16 mouse cellular contexts compared by ENCODE assay signal in the genomic region with DNA sequence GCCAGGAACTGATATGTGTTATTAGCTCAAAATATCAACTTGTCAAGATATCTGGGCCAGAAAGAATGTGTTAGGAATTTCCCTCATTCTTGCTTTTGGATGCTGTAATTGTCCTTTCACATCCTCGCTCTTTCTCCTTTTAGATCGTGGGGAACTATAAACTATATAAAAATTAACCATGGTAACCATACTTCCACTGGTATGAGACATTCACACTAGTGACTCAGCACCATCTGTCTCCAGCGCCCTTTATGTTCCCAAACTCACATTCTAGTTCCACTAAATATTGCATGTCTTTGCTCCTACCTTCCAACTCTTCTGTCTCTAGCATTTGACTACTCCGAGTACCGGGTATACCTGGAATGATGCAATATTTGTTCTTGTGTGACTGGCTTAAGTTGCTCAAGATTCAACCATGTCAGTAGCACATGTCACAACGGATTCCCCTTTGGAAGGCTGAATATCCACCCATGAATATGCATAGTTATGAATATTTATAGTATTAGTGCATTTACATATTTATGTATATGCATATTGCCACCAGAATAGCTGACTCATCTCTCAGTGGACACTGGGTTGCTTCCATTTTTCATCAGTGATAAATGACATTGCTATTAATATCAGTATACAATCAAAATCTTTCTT. TPM values are rescaled to one million over a fixed set of nuclear protein-coding genes. Genes with fewer than 3 reads are reported as not detected.
A peak's percentile ranks its signal among the peaks of the same experiment; 100 is the strongest.
DNase-seq lines count a peak whose midpoint lies in the region; ATAC-seq and TF ChIP-seq lines count a peak whose summit lies in the region.
"Had no signal": no experiment of that assay in that cellular context is flagged by ENCODE, and none has a peak within 500 bp of the region (broad histone marks: within the 10 kb centered on the region; RNA-seq: fewer than 3 reads in every experiment).

No protein-coding gene starts in this region.

- TF ChIP-seq CTCF in forebrain, postnatal 0 days (IDR thresholded peaks at IDR 0.05; ENCODE audit: low read depth) = no peak
- TF ChIP-seq CTCF in left cerebral cortex, adult 2 months (IDR thresholded peaks at IDR 0.05) = no peak

- intact Hi-C loops in left cerebral cortex, adult 2 months (cut with DNase I) = loop anchor here (1.0 to 5.0 kb wide), 5 partner anchors 34 to 223 kb away; no protein-coding TSS in a partner anchor

- 71% methylated on average over 6 of the region's 6 CpGs for WGBS in midbrain, embryonic 15.5 days
- WGBS in midbrain, embryonic 11.5 days = 91% methylated on average over 6 of the region's 6 CpGs
- 57% methylated on average over 6 of the region's 6 CpGs for WGBS in forebrain, postnatal 0 days

- no peaks in the 10 kb centered on the region for H3K27me3 ChIP-seq in midbrain, embryonic 15.5 days (replicated peaks)
- H3K27me3 ChIP-seq in midbrain, embryonic 11.5 days (ENCODE audit: control insufficient read depth, insufficient read depth, low read length) = no peaks in the 10 kb centered on the region
- no peaks in the 10 kb centered on the region for H3K27me3 ChIP-seq in forebrain, postnatal 0 days (ENCODE audit: insufficient read depth, low read length)
- H3K27me3 ChIP-seq: CH12.LX; embryonic facial prominence, embryonic 15.5 days had no signal

- DNase-seq in midbrain, embryonic 11.5 days (ENCODE audit: low spot score, missing footprints) = no peak
- peak; percentile 42 for DNase-seq in forebrain, postnatal 0 days
- DNase-seq in left cerebral cortex, adult 2 months (ENCODE audit: extremely low spot score in 1 of 2, low spot score in 2 of 2) = peak; percentile 50 to 69
- peak; percentile 90 for DNase-seq in telencephalon, adult 2 months (ENCODE audit: low read depth, low spot score)
- DNase-seq in gastrocnemius, postnatal 10 days = no peak
- no peak for DNase-seq in embryo, embryonic 9.5 days (ENCODE audit: extremely low spot score)
- DNase-seq: adrenal gland, postnatal 10 days; cerebellum, adult 9-10 months; heart, adult 18-20 months; heart, postnatal 36 days; kidney, adult 8-10 months; lung, adult 18-20 months; thymus, postnatal 25 days had no signal

- no peaks in the 10 kb centered on the region for H3K36me3 ChIP-seq in midbrain, embryonic 15.5 days (replicated peaks)
- H3K36me3 ChIP-seq in midbrain, embryonic 11.5 days (ENCODE audit: control insufficient read depth, insufficient read depth, low read length) = no peaks in the 10 kb centered on the region
- no peaks in the 10 kb centered on the region for H3K36me3 ChIP-seq in forebrain, postnatal 0 days (ENCODE audit: insufficient read depth)
- H3K36me3 ChIP-seq: embryonic facial prominence, embryonic 15.5 days had no signal

- no peaks in the 10 kb centered on the region for H3K9me3 ChIP-seq in midbrain, embryonic 15.5 days
- H3K9me3 ChIP-seq in midbrain, embryonic 11.5 days (ENCODE audit: control insufficient read depth, low read length) = no peaks in the 10 kb centered on the region
- H3K9me3 ChIP-seq in forebrain, postnatal 0 days (ENCODE audit: low read length) = no peaks in the 10 kb centered on the region
- H3K9me3 ChIP-seq: embryonic facial prominence, embryonic 15.5 days had no signal

- H3K9ac ChIP-seq in midbrain, embryonic 15.5 days = no peak overlapping the region
- H3K9ac ChIP-seq in midbrain, embryonic 11.5 days (ENCODE audit: low read length) = no peak overlapping the region
- H3K9ac ChIP-seq in forebrain, postnatal 0 days = no peak overlapping the region
- H3K9ac ChIP-seq: embryonic facial prominence, embryonic 15.5 days had no signal

- no peak overlapping the region for H3K4me2 ChIP-seq in midbrain, embryonic 15.5 days
- no peak overlapping the region for H3K4me2 ChIP-seq in midbrain, embryonic 11.5 days
- H3K4me2 ChIP-seq in forebrain, postnatal 0 days (ENCODE audit: low read depth) = no peak overlapping the region
- H3K4me2 ChIP-seq: embryonic facial prominence, embryonic 15.5 days had no signal

- 0 out of 2 replicates have a peak, but pooled peaks have one; percentile 24 for ATAC-seq in midbrain, embryonic 15.5 days (replicated peaks)
- no peak for ATAC-seq in midbrain, embryonic 11.5 days (ENCODE audit: low FRiP score)
- peak; percentile 19 for ATAC-seq in forebrain, postnatal 0 days

- no peak overlapping the region for H3K4me3 ChIP-seq in midbrain, embryonic 15.5 days
- no peak overlapping the region for H3K4me3 ChIP-seq in midbrain, embryonic 11.5 days (ENCODE audit: low read depth, low read length)
- H3K4me3 ChIP-seq in forebrain, postnatal 0 days (ENCODE audit: low read depth, low read length) = no peak overlapping the region
- no peak overlapping the region for H3K4me3 ChIP-seq in left cerebral cortex, adult 2 months
- H3K4me3 ChIP-seq: embryonic facial prominence, embryonic 15.5 days had no signal

- H3K4me1 ChIP-seq in midbrain, embryonic 15.5 days = peaks cover 18% of the 10 kb centered on the region; the same call in 1 of the 2 replicates
- H3K4me1 ChIP-seq in midbrain, embryonic 11.5 days (ENCODE audit: control insufficient read depth, insufficient read depth, low read length) = 0 out of 2 replicates have a peak, but pooled peaks cover 2% of the 10 kb centered on the region
- peaks cover 12% of the 10 kb centered on the region; the same call in 1 of the 2 replicates for H3K4me1 ChIP-seq in forebrain, postnatal 0 days (ENCODE audit: insufficient read depth)
- H3K4me1 ChIP-seq: embryonic facial prominence, embryonic 15.5 days had no signal

- H3K27ac ChIP-seq in midbrain, embryonic 15.5 days = no peak overlapping the region
- H3K27ac ChIP-seq in midbrain, embryonic 11.5 days (ENCODE audit: low read depth, low read length) = no peak overlapping the region
- H3K27ac ChIP-seq in forebrain, postnatal 0 days (ENCODE audit: low read depth, low read length) = peak overlapping the region; percentile 50
- H3K27ac ChIP-seq in left cerebral cortex, adult 2 months = peak overlapping the region; percentile 88
- H3K27ac ChIP-seq: embryonic facial prominence, embryonic 15.5 days had no signal

RNA-seq across cellular contexts. Expression of a gene that starts 51.7 kb away (rescaled TPM):
- 56.8 and 65.1 TPM in 2 replicates for polyA plus RNA-seq in midbrain, embryonic 15.5 days (2015; fragmentation: Nextera tagmentation; extraction: Ambion mirVana)
- polyA plus RNA-seq in midbrain, embryonic 11.5 days (2014; fragmentation: Nextera tagmentation; extraction: Ambion mirVana) = 71.9 and 79.8 TPM in 2 replicates
- total RNA-seq in forebrain, postnatal 0 days (2014; rRNA removed) = 66.9 and 88.8 TPM in 2 replicates
- 20.8 and 33.2 TPM in 2 replicates for polyA plus RNA-seq in forebrain, postnatal 0 days (2015; fragmentation: Nextera tagmentation; extraction: Ambion mirVana)
- total RNA-seq in left cerebral cortex, adult 2 months (2021) = 100 to 1,000 TPM; 370 to 377 TPM
- total RNA-seq in gastrocnemius, postnatal 10 days (2021) = 10 to 100 TPM; 20.4 to 26.5 TPM
- total RNA-seq: CH12.LX had no signal

Comparison
In these comparisons a context has a peak if more than half of its experiments do, and no peak if none do; other contexts are left out.
1. H3K27ac ChIP-seq: peak in forebrain, postnatal 0 days (single experiment) and left cerebral cortex, adult 2 months (single experiment); none in midbrain, embryonic 15.5 days (single experiment) and midbrain, embryonic 11.5 days (single experiment).
2. DNase-seq: peak in forebrain, postnatal 0 days (single experiment), left cerebral cortex, adult 2 months (2 of 2) and telencephalon, adult 2 months (single experiment); none in midbrain, embryonic 11.5 days (single experiment), gastrocnemius, postnatal 10 days (single experiment) and embryo, embryonic 9.5 days (single experiment).